Mouse (Mus musculus): Measurements from ENCODE around the gene Ksr2. TPM values are rescaled to one million over a fixed set of nuclear protein-coding genes. Genes with fewer than 3 reads are reported as not detected.

The Ksr2 gene
- total and polyA plus RNA-seq, 3 experiments, result 0.36 to 1.3 (median 1.2) TPM

DNA sequence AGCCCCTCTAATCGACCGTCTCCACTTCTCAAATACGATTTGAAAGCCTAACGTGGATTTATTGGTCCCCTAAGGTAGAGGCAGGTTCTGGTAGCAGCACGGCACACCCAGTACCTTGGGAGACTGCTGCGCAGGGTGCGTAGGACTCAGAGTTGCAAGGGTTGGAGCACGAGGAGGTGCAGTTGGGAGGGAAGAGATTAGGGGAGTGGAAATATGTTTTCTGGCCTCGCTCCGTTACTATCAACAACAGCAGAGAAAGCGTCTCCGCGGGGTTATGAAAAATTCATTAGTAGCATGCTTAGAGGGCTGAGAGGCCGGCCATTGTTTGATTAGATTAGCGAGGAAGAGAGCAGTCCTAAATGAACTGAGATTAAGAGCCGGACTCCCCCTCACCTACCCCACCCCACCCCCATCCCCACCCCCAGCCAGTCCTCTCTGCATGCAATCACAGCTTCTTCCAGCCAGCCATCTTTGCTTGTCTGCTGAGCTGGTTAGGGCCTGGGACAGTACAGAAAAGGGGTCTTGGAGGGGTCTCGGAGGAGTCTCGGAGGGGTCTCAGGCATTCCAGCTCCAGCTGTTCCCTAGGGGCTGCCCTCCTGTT lies 27.5 kb downstream of the Ksr2 start:
- Histone ChIP-seq H3K9me3 (replicated peaks; ENCODE audit: low read length) (no peaks in the 10 kb centered on the region), H3K4me1 (ENCODE audit: control insufficient read depth in 1 of 2, insufficient read depth in 2 of 2) (peaks cover 5 to 9% of the 10 kb centered on the region in 2 experiments; a peak in 3 of 4 replicates), H3K4me3 (replicated peaks in 1 of 3; ENCODE audit: low read depth in 2 of 3, low read length in 2 of 3, poor library complexity in 1 of 3) (no peak overlapping the region), H3K27ac (ENCODE audit: insufficient read depth, low read depth) (no peak overlapping the region), H3K36me3 (replicated peaks in 1 of 2; ENCODE audit: control insufficient read depth in 1 of 2, insufficient read depth in 1 of 2, low read length in 1 of 2) (peaks cover 2 to 7% of the 10 kb centered on the region in 2 experiments), H3K27me3 (replicated peaks) (no peaks in the 10 kb centered on the region), H3K4me2 (ENCODE audit: insufficient read depth, low read depth, poor library complexity, severe bottlenecking) (no peak overlapping the region), H3K9ac (ENCODE audit: insufficient read depth, low read depth) (no peak overlapping the region), H3K79me2 (replicated peaks; ENCODE audit: control insufficient read depth, extremely low read depth, insufficient read depth, poor library complexity, severe bottlenecking) (no peaks in the 10 kb centered on the region)
- in situ Hi-C loops (cut with MboI; ENCODE audit: low pct_ligation_motif_present, low pct_unique_long_range_greater_than_20kb, low sequenced_read_pairs), result no loop called here
- dilution Hi-C loops (cut with MboI; ENCODE audit: extremely low pct_ligation_motif_present, extremely low pct_unique_long_range_greater_than_20kb, low sequenced_read_pairs), result no loop called here
- TF ChIP-seq ZC3H11A (IDR thresholded peaks at IDR 0.05; ENCODE audit: low read depth, low read length) (no peak), ZNF384 (IDR thresholded peaks at IDR 0.05; ENCODE audit: low read depth, low read length) (no peak), PAX5 (IDR thresholded peaks at IDR 0.05; ENCODE audit: low read length) (no peak), RCOR1 (conservative IDR thresholded peaks at IDR 0.05; ENCODE audit: low read depth, low read length) (no peak), MEF2A (IDR thresholded peaks at IDR 0.05; ENCODE audit: borderline replicate concordance, low read depth, low read length) (no peak)
- no peak for DNase-seq (ENCODE audit: extremely low read depth)

DNA sequence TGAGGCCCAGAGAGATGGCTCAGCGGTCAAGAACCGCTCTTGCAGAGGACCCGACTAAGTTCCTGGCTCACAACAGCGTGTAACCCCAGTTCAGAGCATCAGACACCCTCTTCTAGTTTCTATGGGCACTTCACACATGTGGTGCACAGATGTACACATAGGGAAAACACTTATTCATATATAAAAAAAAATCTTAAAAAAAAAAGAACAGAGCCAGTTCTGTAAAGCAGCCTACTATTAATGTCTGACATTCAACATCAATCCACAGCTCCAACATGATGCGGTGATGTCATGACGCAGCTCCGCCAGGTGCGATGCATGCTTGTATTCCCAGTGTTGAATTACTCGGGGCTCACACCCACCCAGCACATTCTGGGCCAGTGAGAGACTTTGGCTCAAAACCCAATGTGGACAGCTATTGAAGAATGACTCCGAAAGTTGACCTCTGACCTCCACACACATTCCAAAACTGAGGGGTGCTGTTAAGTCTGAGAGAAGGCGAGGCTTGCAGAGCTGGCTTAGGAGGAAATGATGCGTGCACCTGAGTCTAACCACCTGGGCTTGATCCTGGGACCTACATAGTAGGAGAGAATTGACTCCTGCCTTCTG lies 28.5 kb downstream of the Ksr2 start:
- no peak for TF ChIP-seq EP300 (IDR thresholded peaks at IDR 0.05; ENCODE audit: low read length)
- no peak for TF ChIP-seq PAX5 (IDR thresholded peaks at IDR 0.05; ENCODE audit: low read length)
- TF ChIP-seq TBP (conservative IDR thresholded peaks at IDR 0.05; ENCODE audit: low read depth, low read length), result no peak
- no peak for TF ChIP-seq MAFK (IDR thresholded peaks at IDR 0.05; ENCODE audit: insufficient replicate concordance, low read length)
- TF ChIP-seq NRF1 (IDR thresholded peaks at IDR 0.05; ENCODE audit: low read depth, low read length), result no peak
- TF ChIP-seq MEF2A (IDR thresholded peaks at IDR 0.05; ENCODE audit: borderline replicate concordance, low read depth, low read length), result no peak
- no peak for TF ChIP-seq RAD21 (IDR thresholded peaks at IDR 0.05; ENCODE audit: low read depth, low read length)
- no peak for TF ChIP-seq CHD2 (IDR thresholded peaks at IDR 0.05; ENCODE audit: low read length)
- no peak for TF ChIP-seq MYC (IDR thresholded peaks at IDR 0.05; ENCODE audit: low read depth, low read length)
- no peak for TF ChIP-seq USF2 (conservative IDR thresholded peaks at IDR 0.05; ENCODE audit: low read depth, low read length)
- TF ChIP-seq TCF12 (IDR thresholded peaks at IDR 0.05; ENCODE audit: low read depth, low read length), result no peak
- no peak for TF ChIP-seq ZNF384 (IDR thresholded peaks at IDR 0.05; ENCODE audit: low read depth, low read length)
- no peak for TF ChIP-seq KAT2A (IDR thresholded peaks at IDR 0.05; ENCODE audit: insufficient replicate concordance, low read length)
- no peak for TF ChIP-seq ELF1 (IDR thresholded peaks at IDR 0.05; ENCODE audit: low read depth, low read length)
- no peak for TF ChIP-seq JUN (IDR thresholded peaks at IDR 0.05; ENCODE audit: insufficient read depth, low read depth, low read length)
- Histone ChIP-seq H3K36me3 (replicated peaks in 1 of 2; ENCODE audit: control insufficient read depth in 1 of 2, insufficient read depth in 1 of 2, low read length in 1 of 2) (no peaks in the 10 kb centered on the region), H3K79me2 (replicated peaks; ENCODE audit: control insufficient read depth, extremely low read depth, insufficient read depth, poor library complexity, severe bottlenecking) (no peaks in the 10 kb centered on the region), H3K9ac (ENCODE audit: insufficient read depth, low read depth) (no peak overlapping the region), H3K27ac (ENCODE audit: insufficient read depth, low read depth) (no peak overlapping the region), H3K4me3 (replicated peaks in 1 of 3; ENCODE audit: low read depth in 2 of 3, low read length in 2 of 3, poor library complexity in 1 of 3) (no peak overlapping the region), H3K4me2 (ENCODE audit: insufficient read depth, low read depth, poor library complexity, severe bottlenecking) (no peak overlapping the region), H3K27me3 (replicated peaks) (no peaks in the 10 kb centered on the region), H3K9me3 (replicated peaks; ENCODE audit: low read length) (no peaks in the 10 kb centered on the region), H3K4me1 (ENCODE audit: control insufficient read depth in 1 of 2, insufficient read depth in 2 of 2) (peaks cover 5 to 11% of the 10 kb centered on the region in 2 experiments; a peak in 3 of 4 replicates)
- DNase-seq (ENCODE audit: extremely low read depth), result no peak
- in situ Hi-C loops (cut with MboI; ENCODE audit: low pct_ligation_motif_present, low pct_unique_long_range_greater_than_20kb, low sequenced_read_pairs), result no loop called here
- dilution Hi-C loops (cut with MboI; ENCODE audit: extremely low pct_ligation_motif_present, extremely low pct_unique_long_range_greater_than_20kb, low sequenced_read_pairs), result no loop called here
